Mouse (Mus musculus): ENCODE results near the gene Alkbh6.

DNA sequence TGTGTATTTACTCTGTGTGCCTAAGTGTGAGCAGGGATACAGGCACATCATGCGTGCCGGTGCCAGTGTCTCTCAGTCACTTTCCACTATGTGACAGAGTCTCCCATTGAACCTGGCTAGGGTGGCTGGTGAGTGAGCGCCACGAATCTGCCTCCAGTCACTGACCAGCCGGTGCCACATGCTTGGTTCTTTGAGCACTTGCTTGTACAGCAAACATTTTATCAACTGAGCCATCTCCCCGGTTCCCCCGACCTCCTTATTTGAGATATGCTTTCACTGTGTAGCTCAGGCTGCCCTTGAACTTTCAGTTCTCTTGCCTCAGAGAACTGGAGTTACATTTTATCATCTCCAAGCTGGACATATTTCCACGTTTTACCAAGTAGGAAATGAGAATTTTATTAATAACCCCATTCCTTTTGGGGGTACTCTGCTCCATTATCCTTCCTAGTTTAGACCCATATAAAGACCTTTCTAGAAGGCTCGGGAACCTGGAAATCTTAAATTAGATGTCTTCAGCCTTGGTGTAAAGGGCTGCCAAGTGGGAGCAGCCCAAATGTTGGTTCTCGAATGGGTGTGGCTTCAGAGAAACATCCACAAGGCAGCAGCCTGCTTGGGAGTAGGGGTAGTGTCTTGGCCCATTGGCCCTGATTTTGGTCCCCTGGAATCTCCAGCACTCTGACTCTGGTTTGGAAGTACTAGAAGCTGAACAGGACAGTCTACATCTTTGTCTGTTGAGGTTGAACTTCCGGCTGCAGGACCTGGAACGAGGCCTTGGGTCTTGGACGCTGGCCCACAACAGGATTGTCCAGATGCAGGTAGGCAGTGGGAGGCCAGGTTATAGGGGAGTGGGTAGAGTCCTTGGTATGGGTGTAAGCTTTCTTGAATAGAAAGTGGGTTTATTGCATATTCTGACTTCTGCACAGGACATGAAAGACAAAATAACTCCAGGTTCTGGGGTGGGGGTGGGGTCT, 7.3 kb downstream of the Alkbh6 start:
- TF ChIP-seq CTCF (IDR thresholded peaks at IDR 0.05; ENCODE audit: borderline replicate concordance, insufficient read depth, low read length) (no peak), POLR2A (IDR thresholded peaks at IDR 0.05; ENCODE audit: low read depth, low read length) (no peak)

All from embryonic fibroblast, embryonic 13.5 days (primary cell).